Mouse (Mus musculus) cerebellum, adult 9-10 months (tissue): ENCODE data around the gene Stra8.

Source experiments
- DNase-seq: peaks from one replicate; pipeline ENCODE4 v3.0.0; 2022

Gene Stra8

GRCm38 (mm10) chr6:34943499-34943898 lies 23.5 kb downstream of the Stra8 start:
- no peak for DNase-seq

DNA sequence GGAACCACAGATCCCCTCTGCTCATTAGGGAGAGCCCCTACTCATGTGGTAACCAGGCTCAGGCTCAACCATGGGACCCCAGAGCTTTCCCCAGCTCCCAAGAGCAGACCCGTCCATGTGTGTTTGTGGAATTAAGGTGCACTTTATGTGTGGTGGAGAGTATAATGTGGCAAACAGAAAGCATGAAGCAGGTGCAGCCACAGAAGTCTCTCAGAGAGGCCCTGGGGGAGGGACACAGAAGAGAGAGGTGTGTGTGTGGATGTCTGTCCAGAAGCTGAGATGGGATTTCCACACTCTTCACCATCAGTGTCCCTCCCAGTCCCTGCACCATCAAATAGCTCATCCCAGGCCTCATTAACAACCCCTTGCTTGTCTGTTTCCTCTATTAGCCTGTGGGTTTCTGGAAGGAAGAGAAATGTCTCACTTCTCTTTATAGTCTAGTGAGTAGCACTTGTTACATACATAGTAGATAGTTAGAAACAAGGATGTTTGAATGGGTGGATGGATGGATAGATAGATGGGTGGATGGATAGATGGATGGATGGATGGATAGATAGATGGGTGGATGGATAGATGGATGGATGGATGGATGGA lies 26.6 kb downstream of the Stra8 start:
- DNase-seq = no peak

GRCm38 (mm10) chr6:34948461-34948860 lies 28.5 kb downstream of the Stra8 start:
- DNase-seq = no peak

GRCm38 (mm10) chr6:34951518-34951917 lies 31.6 kb downstream of the Stra8 start:
- DNase-seq = no peak

- no peak for DNase-seq
These were observed 32.1 kb downstream of the Stra8 start for GRCm38 (mm10) chr6:34951956-34952667.

DNA sequence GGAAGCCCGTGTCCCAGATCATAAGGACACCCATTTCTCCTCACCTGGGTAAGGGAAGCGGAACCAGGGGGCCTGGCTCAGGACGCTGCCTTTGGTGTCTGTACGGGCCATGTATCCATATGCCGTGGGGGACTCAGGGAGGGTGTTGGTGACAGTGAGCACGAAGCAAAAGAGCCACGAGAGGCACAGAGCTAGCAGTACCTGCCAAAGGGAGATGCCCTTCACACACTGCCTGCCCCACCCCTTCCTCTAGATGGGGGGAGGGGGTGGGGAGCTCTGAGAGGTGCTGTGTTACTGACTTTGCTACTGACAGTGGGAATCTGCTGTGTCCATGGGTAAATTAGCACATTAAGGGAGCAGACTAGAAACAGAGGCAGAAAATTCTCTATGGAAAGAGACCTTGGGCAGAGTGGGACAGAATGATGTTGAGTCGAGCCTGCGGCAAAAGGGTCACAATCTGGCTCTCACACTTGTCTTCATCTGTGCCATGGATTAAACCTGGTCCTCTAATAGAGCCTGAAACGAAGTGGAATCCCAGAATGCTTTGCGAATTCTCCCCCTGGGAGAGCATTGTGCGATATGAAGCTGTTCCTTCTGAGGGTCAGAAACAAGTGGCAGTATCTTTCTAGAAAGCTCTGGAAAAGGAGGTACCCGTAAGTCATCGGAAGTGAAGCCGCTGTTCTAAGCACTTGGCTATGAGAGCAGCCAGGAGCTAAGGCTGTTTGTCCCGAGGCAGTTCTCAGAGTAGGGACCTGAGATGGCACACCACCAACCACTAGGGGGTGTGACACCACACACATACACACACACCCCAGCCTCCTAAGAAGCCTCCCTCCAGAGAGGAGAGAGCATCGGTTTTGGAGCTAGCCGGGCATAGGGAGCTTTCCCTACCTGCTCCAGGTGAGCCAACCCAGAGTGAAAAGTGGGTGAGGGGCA lies 35.2 kb downstream of the Stra8 start:
- DNase-seq = peak; percentile 9

DNA sequence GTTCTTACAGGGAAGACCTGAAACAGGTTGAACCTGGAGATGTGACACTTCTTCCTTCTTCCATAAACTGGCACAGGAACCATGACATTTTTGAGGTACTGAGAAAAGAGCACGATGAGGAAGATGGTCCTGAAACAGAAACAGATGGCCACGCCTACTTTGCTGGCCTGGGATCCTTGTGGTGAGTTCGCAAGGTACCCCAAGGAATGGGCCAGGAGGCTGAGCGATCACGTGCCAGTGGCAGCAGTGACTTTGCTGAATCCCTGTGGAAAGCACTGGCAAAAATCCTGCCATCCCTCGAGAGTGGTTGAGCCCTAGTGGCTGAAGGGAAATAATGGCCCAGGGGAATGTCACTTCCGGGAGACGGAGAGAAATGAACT lies 35.9 kb downstream of the Stra8 start:
- no peak for DNase-seq

DNA sequence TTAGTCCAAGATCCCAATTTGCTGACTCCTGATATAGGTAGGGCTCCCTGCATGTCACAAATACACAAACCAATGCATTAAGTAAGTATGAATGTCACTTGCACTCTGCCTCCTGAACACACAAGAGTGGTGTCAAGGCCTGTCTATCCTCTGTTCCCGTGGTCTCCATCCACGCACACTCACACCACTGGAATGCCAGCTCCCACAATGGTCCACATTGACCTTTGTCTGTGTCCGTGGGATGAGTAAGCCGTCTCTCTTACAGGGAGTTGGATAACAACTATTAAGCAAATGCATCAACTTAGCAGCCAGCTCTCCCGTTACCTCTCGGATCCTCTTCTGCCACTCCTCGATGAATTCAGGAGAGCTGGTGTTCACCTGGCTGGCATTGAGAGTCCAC lies 39.2 kb downstream of the Stra8 start:
- DNase-seq = no peak

- no peak for DNase-seq
These were observed 44.6 kb downstream of the Stra8 start for GRCm38 (mm10) chr6:34964550-34964949.

DNA sequence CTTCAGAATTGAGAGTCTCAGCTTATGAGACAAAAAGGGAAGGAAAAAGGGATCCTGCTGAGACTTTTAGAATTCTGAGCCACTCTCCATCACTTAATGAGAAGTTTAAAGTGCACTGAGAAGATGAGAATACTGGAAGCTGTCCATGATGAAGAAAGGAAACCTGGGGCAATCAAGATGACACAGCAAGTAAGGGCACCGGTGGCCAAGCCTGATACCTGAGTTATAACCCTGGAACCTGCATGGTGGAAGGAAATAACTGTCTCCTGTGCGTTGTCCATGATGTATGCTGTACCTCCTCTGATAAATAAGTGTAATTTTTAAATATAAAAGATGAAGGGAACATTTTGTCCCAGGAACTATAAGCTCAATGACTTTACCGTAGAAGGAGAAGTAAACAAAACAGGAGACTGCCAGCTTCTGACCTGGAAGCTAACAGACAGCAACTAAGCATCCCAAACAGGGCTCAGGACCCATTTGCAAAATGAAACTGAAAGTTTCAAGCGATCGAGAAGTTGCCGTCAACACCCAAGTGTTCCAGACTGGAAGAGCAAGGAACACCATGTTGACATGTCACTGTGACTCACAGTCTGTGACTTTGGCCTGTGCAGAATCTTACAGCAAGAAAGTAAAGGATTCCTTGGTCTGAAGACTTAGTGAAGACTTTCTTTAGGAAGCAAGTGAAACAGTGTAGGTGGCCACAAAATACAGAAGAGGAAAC lies 46.0 kb downstream of the Stra8 start:
- DNase-seq = no peak

DNA sequence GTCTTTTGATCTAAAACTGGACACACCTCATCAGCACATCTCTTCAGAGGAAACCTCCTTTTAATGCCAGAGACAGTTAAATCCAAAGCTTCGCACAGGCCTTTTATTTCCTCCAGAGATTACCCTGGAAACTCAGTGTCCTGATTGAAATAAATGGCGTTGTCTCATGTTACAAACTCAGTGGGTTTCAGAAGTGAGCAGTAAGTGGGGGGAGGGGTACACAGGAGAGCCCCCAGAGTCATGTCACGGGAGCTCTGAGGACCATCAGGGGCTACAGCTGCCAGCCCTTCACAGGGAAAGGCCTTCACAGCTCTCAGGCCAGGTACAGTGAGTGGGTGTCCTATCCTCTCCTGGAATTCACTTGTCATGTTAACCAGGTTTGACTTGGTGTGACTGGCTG lies 51.2 kb downstream of the Stra8 start:
- no peak for DNase-seq

DNA sequence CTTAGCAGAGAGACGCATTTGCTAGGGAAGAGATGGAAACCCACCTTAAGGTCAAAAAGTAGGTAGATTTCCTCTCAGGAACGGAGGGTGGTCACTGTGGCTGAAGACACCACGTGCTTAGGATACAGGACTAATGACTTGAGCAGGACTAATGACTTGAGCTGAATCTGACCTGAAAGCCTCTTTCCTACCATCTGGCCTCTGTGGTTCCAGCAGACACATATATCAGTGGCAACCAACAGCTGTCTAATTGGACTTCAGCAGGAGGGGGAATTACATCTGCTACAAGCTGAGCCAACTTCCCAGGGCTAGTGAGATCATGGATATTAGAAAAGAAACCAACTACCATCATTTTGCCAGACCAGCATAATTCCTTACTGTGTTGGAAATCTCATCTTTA lies 59.3 kb downstream of the Stra8 start:
- no peak for DNase-seq

- no peak for DNase-seq
These were observed 60.7 kb downstream of the Stra8 start for GRCm38 (mm10) chr6:34980661-34981060.

GRCm38 (mm10) chr6:34987085-34987645 lies 67.2 kb downstream of the Stra8 start:
- DNase-seq = no peak

DNA sequence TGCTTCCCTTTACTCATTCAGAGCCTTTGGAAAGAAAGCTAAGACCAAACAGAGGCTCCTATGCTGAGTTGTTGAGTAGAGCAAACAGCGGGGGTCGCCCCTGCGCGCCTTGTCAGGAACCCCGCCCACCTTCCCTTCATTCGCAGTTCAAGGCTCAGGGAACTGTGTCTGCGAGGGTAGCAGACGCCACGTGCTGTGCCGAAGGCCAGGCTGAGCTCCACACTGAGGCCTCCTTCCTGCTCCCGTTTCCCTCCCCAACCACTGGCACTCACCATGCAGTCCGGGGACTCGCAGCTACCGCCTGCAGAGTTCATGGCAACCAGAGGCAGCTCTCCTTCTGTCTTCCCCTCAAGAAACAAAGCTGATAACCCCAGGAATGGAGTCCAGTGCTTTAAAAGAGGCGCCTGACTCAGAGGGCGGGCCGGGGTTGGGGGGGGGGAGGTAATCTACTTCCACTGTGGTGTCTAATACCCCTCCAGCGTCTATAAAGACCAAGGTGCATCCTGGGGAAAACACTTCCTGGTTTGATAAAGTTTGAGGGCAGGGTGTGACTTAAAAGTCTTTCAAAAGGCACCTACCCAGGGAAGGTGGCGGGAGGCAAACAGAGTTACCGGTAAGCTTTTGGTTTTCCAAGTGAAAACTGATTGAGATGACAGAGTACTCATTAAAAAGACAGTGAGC lies 68.3 kb downstream of the Stra8 start, which contains the start of gene Slc23a4:
Gene Slc23a4, minus strand, starts transcription at position 324 of the 681 bp plus-strand sequence.
- DNase-seq = no peak
